Mouse (Mus musculus): ENCODE measurements around the gene Anxa3.

- TF ChIP-seq POLR2A (IDR thresholded peaks at IDR 0.05; ENCODE audit: low read depth, low read length) (no peak), CTCF (IDR thresholded peaks at IDR 0.05; ENCODE audit: borderline replicate concordance, insufficient read depth, low read length) (no peak)
Observed at GRCm38 (mm10) chr5:96799165-96799564, 6.0 kb downstream of the Anxa3 start.
